Mouse (Mus musculus) embryonic facial prominence, embryonic 14.5 days (tissue): ENCODE data around the gene Mxd1. TPM values are rescaled to one million over a fixed set of nuclear protein-coding genes. Genes with fewer than 3 reads are reported as not detected.

Source experiments
- ATAC-seq: fragments of 200-750 bp; cut with Nextera tagmentation; 2 replicates; pipeline ENCODE4 v1.8.0; 2017; ENCODE audit warnings: low read depth, moderate number of reproducible peaks, moderate TSS enrichment
- DNase-seq: peaks from one replicate; pipeline ENCODE4 v3.0.0-alpha.2; 2015; ENCODE audit warnings: low spot score
- H3K27ac ChIP-seq: fragments of 300-500 bp; sonication (generic); replicated peaks from 2 replicates; pipeline ENCODE4 v1.5.1; 2014; ENCODE audit warnings: low read depth, mild to moderate bottlenecking, low read length, moderate library complexity
- H3K27me3 ChIP-seq: fragments of 300-500 bp; sonication (generic); replicated peaks from 2 replicates; pipeline ENCODE4 v1.6.1; 2014; ENCODE audit warnings: low read length; ENCODE audit not compliant: control insufficient read depth, insufficient read depth
- H3K36me3 ChIP-seq: fragments of 300-500 bp; sonication (generic); 2 replicates; pipeline ENCODE4 v1.6.1; 2014; ENCODE audit warnings: low read length, mixed read lengths; ENCODE audit not compliant: control insufficient read depth, insufficient read depth
- H3K4me1 ChIP-seq: fragments of 300-500 bp; sonication (generic); 2 replicates; pipeline ENCODE4 v1.6.1; 2014; ENCODE audit warnings: antibody characterized with exemption, low read length; ENCODE audit not compliant: control insufficient read depth, insufficient read depth
- H3K4me2 ChIP-seq: fragments of 300-500 bp; sonication (generic); 2 replicates; pipeline ENCODE4 v1.6.1; 2014; ENCODE audit warnings: low read depth, mild to moderate bottlenecking, low read length, moderate library complexity, mixed read lengths
- H3K4me3 ChIP-seq: fragments of 300-500 bp; sonication (generic); 2 replicates; pipeline ENCODE4 v1.5.1; 2014; ENCODE audit warnings: low read depth, mild to moderate bottlenecking, low read length
- H3K9ac ChIP-seq: fragments of 300-500 bp; sonication (generic); 2 replicates; pipeline ENCODE4 v1.6.1; 2014; ENCODE audit warnings: low read depth, mild to moderate bottlenecking, low read length, moderate library complexity, mixed read lengths
- H3K9me3 ChIP-seq: fragments of 300-500 bp; sonication (generic); 2 replicates; pipeline ENCODE4 v1.6.1; 2016; ENCODE audit warnings: low read length; ENCODE audit not compliant: control insufficient read depth
- WGBS: fragments of 180-500 bp; shearing (Covaris S2); extraction: QIAGEN DNeasy Blood & Tissue Kit; methylation state at CpG from one replicate; pipeline ENCODE4 v1.1.7; 2014; 5-methylcytosine and 5-hydroxymethylcytosine counted together
- polyA plus RNA-seq: library from polyadenylated mRNA; unstranded; fragments of >200 nt; fragmentation: Nextera tagmentation; extraction: Ambion mirVana; gene quantifications from 2 replicates; pipeline ENCODE4 v1.2.1, GENCODE M21; 2014

Mxd1 gene
- polyA plus RNA-seq, 1 experiment from 2014 or later, result 10.3 TPM

DNA sequence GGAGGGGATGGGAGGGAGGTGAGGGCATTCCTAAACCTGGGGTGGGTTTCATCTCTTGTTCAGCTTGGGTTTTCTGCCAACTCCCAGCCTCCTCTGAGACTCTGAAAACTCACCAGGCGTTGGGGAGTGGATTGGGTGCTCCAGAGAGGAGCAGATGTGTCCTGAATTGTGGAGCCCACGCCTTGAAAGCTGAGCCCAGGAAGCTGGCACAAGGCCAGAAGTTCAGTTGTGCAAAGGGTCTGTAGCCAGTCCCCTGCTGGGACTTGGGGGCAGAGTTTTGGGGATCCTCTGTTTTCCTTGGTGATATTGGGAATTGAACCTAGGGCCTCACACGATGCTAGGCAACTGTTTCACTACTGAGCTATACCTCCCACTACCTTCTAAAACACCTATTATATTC, 38.8 kb downstream of the Mxd1 start:
- DNase-seq (peak; percentile 17), ATAC-seq (no peak)
- no peak overlapping the region for H3K27ac ChIP-seq
- H3K4me1 ChIP-seq, result no peaks in the 10 kb centered on the region
- H3K4me3 ChIP-seq, result no peak overlapping the region
- no peaks in the 10 kb centered on the region for H3K9me3 ChIP-seq
- 64% methylated on average over 3 of the region's 3 CpGs for WGBS
- H3K4me2 ChIP-seq, result no peak overlapping the region
- no peaks in the 10 kb centered on the region for H3K36me3 ChIP-seq
- no peaks in the 10 kb centered on the region for H3K27me3 ChIP-seq
- no peak overlapping the region for H3K9ac ChIP-seq

DNA sequence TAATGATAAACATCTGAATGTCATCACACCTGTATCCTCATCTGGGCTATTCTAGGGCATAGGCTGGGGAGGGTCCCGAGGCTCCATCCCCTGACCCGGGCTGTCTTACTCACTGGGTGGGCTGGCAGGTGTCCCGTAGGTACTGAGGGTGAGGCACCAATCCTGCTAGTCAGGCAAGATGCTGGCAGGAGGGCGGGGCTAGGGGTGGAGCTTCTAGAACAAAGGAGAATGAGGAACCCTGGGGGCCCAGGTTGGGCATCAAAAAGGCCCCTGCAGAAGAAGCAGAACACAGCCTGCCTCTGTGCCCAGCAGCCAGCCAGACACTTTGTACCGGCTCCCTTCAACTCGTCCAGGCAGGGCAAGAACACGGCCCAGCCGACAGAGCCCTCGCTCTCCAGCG, 41.0 kb downstream of the Mxd1 start, which contains the start of gene Asprv1:
TSS of gene Asprv1 (plus strand) at position 219 of the 400 bp plus-strand sequence.
- no peak within 1 kb of the TSS for H3K4me2 ChIP-seq
- no peak for ATAC-seq
- H3K27ac ChIP-seq, result no peak within 1 kb of the TSS
- WGBS, result 55% methylated on average over 10 of the region's 10 CpGs
- H3K4me3 ChIP-seq, result no peak within 1 kb of the TSS
- no peaks in the 10 kb centered on the region; the same call in 1 of the 2 replicates for H3K4me1 ChIP-seq
- H3K36me3 ChIP-seq, result no peaks in the 10 kb centered on the region
- peak; percentile 39 for DNase-seq
- no peaks in the 10 kb centered on the region for H3K27me3 ChIP-seq
- H3K9ac ChIP-seq, result no peak within 1 kb of the TSS
- H3K9me3 ChIP-seq, result no peaks in the 10 kb centered on the region

- DNase-seq, result peak; percentile 39
- H3K36me3 ChIP-seq, result no peaks in the 10 kb centered on the region
- no peak overlapping the region for H3K9ac ChIP-seq
- no peaks in the 10 kb centered on the region for H3K27me3 ChIP-seq
- no peak; the same call in 1 of the 2 replicates for ATAC-seq
- WGBS, result 56% methylated on average over 18 of the region's 18 CpGs
- H3K4me3 ChIP-seq, result no peak overlapping the region
- no peak overlapping the region for H3K27ac ChIP-seq
- no peak overlapping the region for H3K4me2 ChIP-seq
- H3K4me1 ChIP-seq, result no peaks in the 10 kb centered on the region; the same call in 1 of the 2 replicates
- no peaks in the 10 kb centered on the region for H3K9me3 ChIP-seq
Measured at GRCm38 (mm10) chr6:86624074-86625030, 44.6 kb downstream of the Mxd1 start.

- Histone ChIP-seq H3K9me3 (no peaks in the 10 kb centered on the region), H3K27me3 (no peaks in the 10 kb centered on the region), H3K36me3 (no peaks in the 10 kb centered on the region), H3K9ac (no peak overlapping the region), H3K27ac (no peak overlapping the region), H3K4me2 (no peak overlapping the region), H3K4me3 (no peak overlapping the region), H3K4me1 (no peaks in the 10 kb centered on the region; the same call in 1 of the 2 replicates)
- ATAC-seq (no peak), DNase-seq (no peak)
- WGBS, result 71% methylated on average over 4 of the region's 4 CpGs
Measured at GRCm38 (mm10) chr6:86623201-86623600, 45.8 kb downstream of the Mxd1 start.

DNA sequence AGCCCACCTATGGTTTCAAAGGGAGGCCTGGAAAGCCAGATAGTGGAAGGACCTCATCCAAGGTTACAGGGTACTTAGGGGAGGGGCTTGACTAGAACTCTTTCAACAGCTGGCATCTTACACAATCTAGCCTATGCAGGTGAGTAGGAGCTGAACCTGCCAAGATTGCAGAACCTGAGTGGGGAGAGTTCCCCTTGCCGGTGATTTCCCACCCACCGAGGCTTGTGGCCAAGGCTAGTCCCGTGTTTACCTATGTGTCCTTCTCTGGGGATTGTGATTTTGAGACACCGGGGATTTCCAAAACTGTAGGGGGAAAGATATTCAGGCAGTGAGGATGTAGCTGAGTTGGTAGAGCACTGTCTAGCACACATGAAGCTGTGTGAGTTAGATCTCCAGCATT, 53.7 kb downstream of the Mxd1 start:
- no peak overlapping the region for H3K4me2 ChIP-seq
- no peak overlapping the region for H3K27ac ChIP-seq
- H3K9me3 ChIP-seq, result no peaks in the 10 kb centered on the region
- ATAC-seq (no peak), DNase-seq (no peak)
- no peak overlapping the region for H3K4me3 ChIP-seq
- no peaks in the 10 kb centered on the region for H3K27me3 ChIP-seq
- no peak overlapping the region for H3K9ac ChIP-seq
- 84% methylated on average over 4 of the region's 4 CpGs for WGBS
- no peaks in the 10 kb centered on the region for H3K36me3 ChIP-seq
- no peaks in the 10 kb centered on the region for H3K4me1 ChIP-seq

DNA sequence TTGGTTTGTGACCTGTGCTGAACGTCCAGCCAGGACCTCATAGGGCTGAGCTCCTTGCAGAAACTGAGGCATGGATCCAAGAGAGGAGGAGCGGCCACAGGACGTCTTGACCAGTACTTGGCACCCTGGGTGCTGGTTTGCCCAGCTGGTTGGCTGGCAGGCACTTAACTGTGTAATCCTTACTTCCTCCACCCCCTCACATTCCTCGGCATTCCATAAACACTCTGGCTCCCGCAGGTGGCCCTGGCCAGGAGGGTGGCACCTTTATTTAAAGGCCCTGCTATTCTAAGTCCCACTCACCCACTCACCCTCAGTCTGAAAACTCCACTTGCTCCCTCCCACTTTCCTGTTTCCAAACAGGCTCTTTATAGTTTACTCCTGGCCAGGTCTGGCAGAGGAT, 58.2 kb downstream of the Mxd1 start:
- H3K4me3 ChIP-seq, result no peak overlapping the region
- H3K9me3 ChIP-seq, result no peaks in the 10 kb centered on the region
- DNase-seq (no peak), ATAC-seq (no peak)
- no peaks in the 10 kb centered on the region for H3K4me1 ChIP-seq
- 56% methylated on average over 5 of the region's 5 CpGs for WGBS
- H3K4me2 ChIP-seq, result no peak overlapping the region
- H3K36me3 ChIP-seq, result no peaks in the 10 kb centered on the region
- H3K27ac ChIP-seq, result no peak overlapping the region
- no peak overlapping the region for H3K9ac ChIP-seq
- H3K27me3 ChIP-seq, result no peaks in the 10 kb centered on the region

DNA sequence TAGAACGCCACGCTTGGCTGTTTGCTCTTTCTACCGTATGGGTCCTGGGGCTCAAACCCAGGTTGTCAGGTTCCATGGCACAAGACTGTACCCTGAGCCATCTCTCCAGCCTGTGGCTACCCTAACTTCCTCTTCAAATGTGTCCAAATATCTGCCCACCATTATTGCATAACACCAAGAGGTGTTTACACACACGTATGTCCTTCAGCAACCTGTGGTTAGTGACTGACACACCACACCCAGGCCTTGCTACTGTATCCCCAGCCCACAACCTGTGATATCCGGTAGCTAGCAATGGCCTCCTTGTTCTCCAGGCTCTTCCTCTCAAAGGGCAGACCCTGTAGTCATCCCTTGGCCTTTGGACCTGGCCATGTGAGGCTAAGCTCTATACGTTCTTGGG, 59.7 kb downstream of the Mxd1 start:
- no peaks in the 10 kb centered on the region for H3K36me3 ChIP-seq
- no peak for ATAC-seq
- 88% methylated on average over 6 of the region's 6 CpGs for WGBS
- H3K9me3 ChIP-seq, result no peaks in the 10 kb centered on the region
- no peak overlapping the region for H3K4me3 ChIP-seq
- H3K9ac ChIP-seq, result no peak overlapping the region
- no peaks in the 10 kb centered on the region for H3K4me1 ChIP-seq
- DNase-seq, result no peak
- H3K27ac ChIP-seq, result no peak overlapping the region
- no peaks in the 10 kb centered on the region for H3K27me3 ChIP-seq
- H3K4me2 ChIP-seq, result no peak overlapping the region

DNA sequence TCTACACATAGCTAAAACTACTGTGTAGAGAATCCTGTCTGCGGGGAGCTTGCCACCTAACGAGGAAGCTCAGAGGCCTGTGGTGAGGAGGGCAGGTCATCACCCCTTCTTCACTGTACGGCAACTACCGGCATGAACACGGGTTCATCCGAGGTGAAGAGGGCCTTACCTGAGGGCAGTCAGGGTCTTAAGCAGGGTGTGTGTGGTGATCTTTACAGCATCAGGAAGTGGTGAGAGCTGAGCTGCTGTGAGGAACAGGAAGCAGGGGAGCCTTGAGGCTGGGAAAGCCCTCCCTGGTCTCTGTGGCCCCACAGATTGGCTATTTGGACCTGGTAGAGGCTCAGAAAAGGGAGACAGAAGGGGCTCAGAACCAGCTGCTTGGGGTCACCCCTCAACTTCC, 61.5 kb downstream of the Mxd1 start:
- H3K4me3 ChIP-seq, result no peak overlapping the region
- H3K9me3 ChIP-seq, result no peaks in the 10 kb centered on the region
- H3K4me2 ChIP-seq, result no peak overlapping the region
- DNase-seq, result no peak
- WGBS, result 87% methylated on average over 6 of the region's 6 CpGs
- H3K36me3 ChIP-seq, result no peaks in the 10 kb centered on the region
- H3K9ac ChIP-seq, result no peak overlapping the region
- ATAC-seq, result no peak
- no peak overlapping the region for H3K27ac ChIP-seq
- H3K4me1 ChIP-seq, result no peaks in the 10 kb centered on the region
- H3K27me3 ChIP-seq, result no peaks in the 10 kb centered on the region

DNA sequence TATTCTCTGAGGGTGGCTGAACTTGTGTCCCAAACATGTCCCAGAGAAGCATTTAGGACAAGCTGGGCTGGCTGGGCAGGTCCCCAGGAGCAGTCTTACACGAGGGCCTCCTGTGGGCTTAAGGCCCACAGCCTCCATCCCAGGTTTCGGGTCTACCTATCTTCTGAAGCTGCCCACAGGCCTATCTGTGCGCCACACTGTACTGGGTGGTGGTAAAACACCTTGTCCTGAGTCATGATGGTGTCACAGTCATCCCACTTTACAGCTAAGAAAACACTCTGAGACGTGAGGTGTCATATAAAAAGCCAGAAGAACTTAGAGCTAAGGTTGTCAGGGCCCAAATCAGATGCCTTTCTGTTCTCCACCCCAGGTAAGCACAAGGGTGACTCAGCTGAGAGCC, 62.7 kb downstream of the Mxd1 start:
- no peak for DNase-seq
- H3K4me3 ChIP-seq, result no peak overlapping the region
- H3K27ac ChIP-seq, result no peak overlapping the region
- H3K4me1 ChIP-seq, result no peaks in the 10 kb centered on the region
- no peak for ATAC-seq
- H3K27me3 ChIP-seq, result no peaks in the 10 kb centered on the region
- H3K4me2 ChIP-seq, result no peak overlapping the region
- H3K9ac ChIP-seq, result no peak overlapping the region
- H3K9me3 ChIP-seq, result no peaks in the 10 kb centered on the region
- 82% methylated on average over 4 of the region's 4 CpGs for WGBS
- H3K36me3 ChIP-seq, result no peaks in the 10 kb centered on the region
